Mouse (Mus musculus) layer of hippocampus, adult 8-10 months (tissue): ENCODE data around the gene Gm36176. TPM values are rescaled to one million over a fixed set of nuclear protein-coding genes. Genes with fewer than 3 reads are reported as not detected.
"Not testable (repeated sequence)": the region's sequence is repeated elsewhere in the genome, so short reads cannot be mapped to it uniquely, and the experiment has no call there.

Experiments
- DNase-seq, 2 experiments: peaks; one replicate each; pipeline ENCODE4 v3.0.0; 2022; ENCODE audit warnings: low spot score in 2 of 2
- total RNA-seq, 4 experiments: library from RNA; stranded (reverse); gene quantifications; 2 replicates each; pipeline ENCODE4 v1.2.4; 2022

The Gm36176 gene
- not detected for total RNA-seq

GRCm38 (mm10) chr10:77846503-77846902 is at the start of gene Gm36176:
TSS of gene Gm36176 (plus strand) at chr10:77846803.
- DNase-seq = no peak

- no peak for DNase-seq
These were observed 48.9 kb upstream of the Gm36176 start for GRCm38 (mm10) chr10:77797677-77798076.

DNA sequence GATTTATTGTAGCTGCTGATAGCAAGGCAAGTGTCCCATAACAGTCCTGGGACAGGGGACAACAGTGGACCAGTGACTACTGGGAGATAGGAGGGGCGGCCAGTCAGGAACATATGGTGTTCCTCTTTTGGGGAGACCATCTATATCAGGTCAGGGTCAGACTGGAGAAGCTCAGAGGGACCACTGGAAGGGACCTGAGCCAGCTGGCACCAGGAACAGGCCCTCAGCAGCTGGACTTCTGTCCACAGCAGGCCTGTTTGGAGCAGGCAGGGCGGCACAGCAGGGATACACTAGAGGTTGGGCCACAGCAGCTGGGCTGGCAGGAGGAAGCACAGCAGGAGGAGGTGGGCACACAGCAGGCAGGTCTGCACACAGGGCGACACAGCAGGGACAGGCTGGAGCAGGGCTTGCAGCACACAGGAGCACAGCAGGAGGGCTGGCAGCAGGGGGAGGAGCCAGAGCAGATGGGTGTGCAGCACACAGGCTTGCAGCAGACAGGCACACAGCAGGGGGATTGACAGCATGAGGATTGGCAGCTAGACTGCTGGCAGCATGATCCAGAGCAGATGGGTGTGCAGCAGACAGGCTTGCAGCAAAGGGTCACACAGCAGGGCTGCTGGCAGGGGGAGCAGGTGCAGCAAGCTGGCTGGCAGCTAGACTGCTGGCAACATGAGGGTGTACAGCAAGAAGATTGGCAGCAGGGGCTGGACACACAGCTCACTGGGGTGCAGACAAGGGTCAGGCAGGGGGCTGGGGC is 48.3 kb upstream of the Gm36176 start:
- DNase-seq = not testable (repeated sequence)

GRCm38 (mm10) chr10:77798921-77799508 is 47.6 kb upstream of the Gm36176 start, which contains the start of gene Gm19668:
TSS of gene Gm19668 (minus strand) at chr10:77799133.
- no peak for DNase-seq

GRCm38 (mm10) chr10:77804095-77804494 is 42.5 kb upstream of the Gm36176 start:
- no peak for DNase-seq

- DNase-seq = no peak
These were observed 34.9 kb upstream of the Gm36176 start, which contains the start of gene Gm9507 for GRCm38 (mm10) chr10:77811743-77812142. TSS of gene Gm9507 (minus strand) at chr10:77811843.

GRCm38 (mm10) chr10:77814382-77814781 is 32.2 kb upstream of the Gm36176 start, which contains the start of gene Gm2696:
TSS of gene Gm2696 (plus strand) at chr10:77814682.
- DNase-seq = no peak

GRCm38 (mm10) chr10:77815514-77815913 is 31.1 kb upstream of the Gm36176 start:
- DNase-seq = no peak

DNA sequence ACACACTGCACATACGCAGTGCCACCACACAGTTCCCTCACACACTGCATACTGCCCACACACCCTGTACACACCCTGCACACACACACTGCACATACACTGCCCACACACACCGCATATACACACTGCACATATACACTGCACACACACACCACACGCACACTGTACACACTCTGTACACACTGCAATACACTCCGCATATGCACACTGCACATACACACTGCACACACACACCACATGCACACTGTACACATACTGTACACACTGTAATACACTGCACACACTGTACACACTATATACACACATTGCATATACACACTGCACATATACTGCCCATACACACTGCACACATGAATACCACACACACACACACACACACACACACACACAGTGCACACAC is 28.1 kb upstream of the Gm36176 start:
- no peak for DNase-seq

GRCm38 (mm10) chr10:77819203-77819602 is 27.4 kb upstream of the Gm36176 start:
- DNase-seq = no peak

DNA sequence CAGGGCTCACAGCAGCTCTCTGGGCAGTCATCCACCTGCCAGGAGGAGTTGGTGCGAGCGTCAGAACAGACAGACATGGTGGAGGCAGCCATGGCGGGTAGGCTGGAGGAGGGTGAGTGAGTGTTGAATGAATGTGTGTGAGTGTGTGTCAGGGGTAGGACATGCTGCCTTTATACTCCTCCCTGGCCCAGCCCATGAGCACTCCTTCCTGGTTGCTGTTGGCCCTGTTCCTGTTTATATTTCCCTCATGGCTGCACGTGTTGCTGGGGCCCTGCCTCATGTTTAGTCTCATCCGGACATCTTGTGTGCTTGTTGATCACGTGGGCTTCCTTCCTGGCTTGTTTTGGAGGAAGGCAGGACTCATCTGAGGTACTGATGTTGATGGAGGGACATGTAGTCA is 19.7 kb upstream of the Gm36176 start, which contains the start of gene Krtap10-4:
Krtap10-4 (minus strand) TSS at position 145 of the 400 bp plus-strand sequence.
- no peak for DNase-seq

- no peak for DNase-seq
These were observed 11.0 kb upstream of the Gm36176 start, which contains the start of gene Krtap10-10 for GRCm38 (mm10) chr10:77835647-77836046. TSS of gene Krtap10-10 (plus strand) at chr10:77835947.

DNA sequence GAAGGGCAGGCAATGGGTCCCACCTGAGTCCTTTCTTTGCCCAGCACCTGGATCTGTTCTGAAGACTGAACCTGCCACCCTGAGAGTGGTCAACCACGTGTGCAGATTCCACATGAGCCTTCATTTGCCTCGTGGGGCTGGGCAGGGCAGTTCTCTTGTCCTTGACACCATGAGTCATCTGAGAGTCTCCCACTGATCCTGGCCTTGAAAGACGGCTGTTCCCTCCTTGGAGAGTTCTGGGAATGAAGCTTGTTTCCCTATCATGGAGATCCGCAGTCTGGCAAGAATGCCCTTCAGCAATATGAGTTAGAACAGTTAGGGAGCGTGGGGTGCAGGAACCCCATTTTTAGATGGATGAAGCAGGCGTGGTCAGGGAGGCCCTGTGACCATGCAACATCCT is 7.6 kb upstream of the Gm36176 start:
- DNase-seq = no peak

- no peak for DNase-seq
These were observed 358 bp downstream of the Gm36176 start for GRCm38 (mm10) chr10:77846961-77847360.

- DNase-seq = no peak
These were observed 935 bp downstream of the Gm36176 start for GRCm38 (mm10) chr10:77847538-77847937.

GRCm38 (mm10) chr10:77852559-77852958 is 6.0 kb downstream of the Gm36176 start, which contains the start of gene Gm10318:
TSS of gene Gm10318 (plus strand) at chr10:77852859.
- DNase-seq = no peak

DNA sequence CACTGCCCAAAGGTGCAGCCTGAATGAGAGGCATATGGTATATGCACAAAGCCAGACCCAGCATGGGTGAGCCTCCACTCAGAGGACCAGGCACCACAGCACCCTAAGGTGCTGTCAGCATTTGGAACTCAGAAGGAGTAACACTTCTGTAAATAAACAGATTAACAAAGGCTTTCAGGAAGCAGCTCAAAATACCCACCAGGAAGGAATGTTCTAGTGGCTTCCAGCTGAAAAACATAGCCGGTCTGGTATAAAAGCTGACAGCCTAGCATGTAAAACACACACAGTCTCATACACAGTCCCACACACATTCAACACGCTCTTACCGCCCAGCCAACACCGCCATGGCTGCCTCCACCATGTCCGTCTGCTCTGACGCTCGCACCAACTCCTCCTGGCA is 15.1 kb downstream of the Gm36176 start, which contains the start of gene Gm3285:
Gm3285 (plus strand) TSS at position 301 of the 400 bp plus-strand sequence.
- no peak for DNase-seq

GRCm38 (mm10) chr10:77864067-77864761 is 17.6 kb downstream of the Gm36176 start:
- DNase-seq = no peak

DNA sequence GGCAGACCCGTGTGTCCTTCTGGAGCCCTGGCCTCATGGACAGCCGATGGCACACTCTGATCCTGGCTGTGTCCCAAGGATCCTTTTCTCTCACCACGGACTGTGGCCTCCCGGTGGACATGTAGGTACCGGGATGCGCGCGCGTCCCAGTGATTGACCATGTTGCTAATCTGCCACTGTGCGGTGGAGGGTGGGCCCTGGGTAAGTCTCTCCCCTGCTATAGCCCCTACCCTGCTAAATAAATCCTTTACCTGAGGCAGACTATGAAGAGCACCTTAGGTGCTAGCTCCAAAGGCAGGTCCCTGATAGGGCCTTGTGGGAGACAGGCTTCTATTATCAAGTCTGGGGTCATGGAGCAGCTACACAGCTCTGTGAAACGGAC is 18.1 kb downstream of the Gm36176 start:
- DNase-seq = no peak

- DNase-seq = no peak
These were observed 20.9 kb downstream of the Gm36176 start for GRCm38 (mm10) chr10:77867546-77867945.

- no peak for DNase-seq
These were observed 23.0 kb downstream of the Gm36176 start for GRCm38 (mm10) chr10:77869651-77870050.

- peak in 1 of 2 experiments; percentile 33 for DNase-seq
These were observed 32.4 kb downstream of the Gm36176 start for GRCm38 (mm10) chr10:77878985-77879384.
